ENCODE assay signal across 22 mouse cellular contexts in genomic region chr7:143318512-143318911, GRCm38 (mm10).
"Had no signal": no experiment of that assay in that cellular context is flagged by ENCODE, and none has a peak within 500 bp of the region (broad histone marks: within the 10 kb centered on the region; RNA-seq: fewer than 3 reads in every experiment).

No protein-coding gene starts in this region.

- H3K4me3 ChIP-seq: heart, embryonic 10.5 days; heart, embryonic 12.5 days; hindbrain, embryonic 10.5 days; hindbrain, embryonic 12.5 days; intestine, embryonic 15.5 days; layer of hippocampus, adult 2 months; left cerebral cortex, adult 2 months; limb, embryonic 13.5 days; limb, embryonic 15.5 days; liver, embryonic 12.5 days had no signal

- H3K9me3 ChIP-seq: heart, embryonic 10.5 days; heart, embryonic 12.5 days; hindbrain, embryonic 10.5 days; hindbrain, embryonic 12.5 days; intestine, embryonic 15.5 days; limb, embryonic 13.5 days; limb, embryonic 15.5 days; liver, embryonic 12.5 days had no signal

- H3K36me3 ChIP-seq: heart, embryonic 10.5 days; heart, embryonic 12.5 days; hindbrain, embryonic 10.5 days; hindbrain, embryonic 12.5 days; intestine, embryonic 15.5 days; limb, embryonic 13.5 days; limb, embryonic 15.5 days; liver, embryonic 12.5 days had no signal

- H3K27me3 ChIP-seq: heart, embryonic 12.5 days; hindbrain, embryonic 12.5 days; intestine, embryonic 15.5 days; limb, embryonic 13.5 days; limb, embryonic 15.5 days had no signal

- DNase-seq: gastrocnemius, postnatal 14 days; heart, adult 18-20 months; heart, postnatal 10 days; heart, postnatal 4 days; kidney, adult 18-20 months; kidney, postnatal 10 days; kidney, postnatal 36 days had no signal

- H3K4me2 ChIP-seq: heart, embryonic 12.5 days; hindbrain, embryonic 12.5 days; hindbrain, embryonic 14.5 days; intestine, embryonic 15.5 days; limb, embryonic 13.5 days; limb, embryonic 15.5 days; liver, embryonic 12.5 days had no signal

- H3K27ac ChIP-seq: heart, embryonic 10.5 days; hindbrain, embryonic 10.5 days; hindbrain, embryonic 12.5 days; hindbrain, embryonic 14.5 days; intestine, embryonic 15.5 days; layer of hippocampus, adult 2 months; left cerebral cortex, adult 2 months; limb, embryonic 13.5 days; limb, embryonic 15.5 days; liver, embryonic 12.5 days; liver, embryonic 14.5 days had no signal

- H3K9ac ChIP-seq: heart, embryonic 12.5 days; hindbrain, embryonic 12.5 days; hindbrain, embryonic 14.5 days; intestine, embryonic 15.5 days; limb, embryonic 13.5 days; limb, embryonic 15.5 days; liver, embryonic 12.5 days; liver, embryonic 14.5 days had no signal

- ATAC-seq: hindbrain, embryonic 16.5 days; inflammation-experienced regulatory T-cells, adult 6 months; intestine, embryonic 15.5 days; intestine, postnatal 0 days; liver, embryonic 12.5 days had no signal
